Mouse (Mus musculus) forebrain, embryonic 14.5 days (tissue): Measurements from ENCODE around the gene Myof. TPM values are rescaled to one million over a fixed set of nuclear protein-coding genes. Genes with fewer than 3 reads are reported as not detected.
A peak's percentile ranks its signal among the peaks of the same experiment; 100 is the strongest.

Experiments used
- ATAC-seq: fragments of 200-750 bp; cut with Nextera tagmentation; 2 replicates; pipeline ENCODE4 v1.8.0; 2017; ENCODE audit warnings: mild to moderate bottlenecking, moderate library complexity
- DNase-seq: peaks from one replicate; pipeline ENCODE4 v3.0.0-alpha.2; 2015; ENCODE audit warnings: low spot score
- H3K27ac ChIP-seq: fragments of 300-500 bp; sonication (generic); 2 replicates; pipeline ENCODE4 v1.5.1; 2014; ENCODE audit warnings: low read depth, mild to moderate bottlenecking, control low read depth, low read length, moderate library complexity
- H3K27me3 ChIP-seq: fragments of 300-500 bp; sonication (generic); replicated peaks from 2 replicates; pipeline ENCODE4 v1.6.1; 2014; ENCODE audit warnings: low read length, control low read depth, mixed read lengths; ENCODE audit not compliant: control insufficient read depth, insufficient read depth
- H3K36me3 ChIP-seq: fragments of 300-500 bp; sonication (generic); 2 replicates; pipeline ENCODE4 v1.6.1; 2014; ENCODE audit warnings: low read length, control low read depth; ENCODE audit not compliant: control insufficient read depth, insufficient read depth
- H3K4me1 ChIP-seq: fragments of 300-500 bp; sonication (generic); 2 replicates; pipeline ENCODE4 v1.6.1; 2014; ENCODE audit warnings: antibody characterized with exemption, low read length, control low read depth; ENCODE audit not compliant: control insufficient read depth, insufficient read depth
- H3K4me2 ChIP-seq: fragments of 300-500 bp; sonication (generic); 2 replicates; pipeline ENCODE4 v1.6.1; 2014; ENCODE audit warnings: mild to moderate bottlenecking, control low read depth, low read length
- H3K4me3 ChIP-seq: fragments of 300-500 bp; sonication (generic); 2 replicates; pipeline ENCODE4 v1.5.1; 2014; ENCODE audit warnings: low read depth, low read length, control low read depth
- H3K9ac ChIP-seq: fragments of 300-500 bp; sonication (generic); 2 replicates; pipeline ENCODE4 v1.6.1; 2014; ENCODE audit warnings: mild to moderate bottlenecking, low read length, control low read depth, moderate library complexity
- H3K9me3 ChIP-seq: fragments of 300-500 bp; sonication (generic); replicated peaks from 2 replicates; pipeline ENCODE4 v1.6.1; 2016; ENCODE audit warnings: low read length, control low read depth, mixed read lengths; ENCODE audit not compliant: control insufficient read depth
- WGBS: fragments of 180-500 bp; shearing (Covaris S2); extraction: QIAGEN DNeasy Blood & Tissue Kit; methylation state at CpG from one replicate; pipeline ENCODE4 v1.1.7; 2014; 5-methylcytosine and 5-hydroxymethylcytosine counted together
- polyA plus RNA-seq: library from polyadenylated mRNA; unstranded; fragments of >200 nt; fragmentation: Nextera tagmentation; extraction: Ambion mirVana; gene quantifications from 2 replicates; pipeline ENCODE4 v1.2.1, GENCODE M21; 2014

Gene Myof
- polyA plus RNA-seq, 1 experiment from 2014 or later: 1.4 TPM

DNA sequence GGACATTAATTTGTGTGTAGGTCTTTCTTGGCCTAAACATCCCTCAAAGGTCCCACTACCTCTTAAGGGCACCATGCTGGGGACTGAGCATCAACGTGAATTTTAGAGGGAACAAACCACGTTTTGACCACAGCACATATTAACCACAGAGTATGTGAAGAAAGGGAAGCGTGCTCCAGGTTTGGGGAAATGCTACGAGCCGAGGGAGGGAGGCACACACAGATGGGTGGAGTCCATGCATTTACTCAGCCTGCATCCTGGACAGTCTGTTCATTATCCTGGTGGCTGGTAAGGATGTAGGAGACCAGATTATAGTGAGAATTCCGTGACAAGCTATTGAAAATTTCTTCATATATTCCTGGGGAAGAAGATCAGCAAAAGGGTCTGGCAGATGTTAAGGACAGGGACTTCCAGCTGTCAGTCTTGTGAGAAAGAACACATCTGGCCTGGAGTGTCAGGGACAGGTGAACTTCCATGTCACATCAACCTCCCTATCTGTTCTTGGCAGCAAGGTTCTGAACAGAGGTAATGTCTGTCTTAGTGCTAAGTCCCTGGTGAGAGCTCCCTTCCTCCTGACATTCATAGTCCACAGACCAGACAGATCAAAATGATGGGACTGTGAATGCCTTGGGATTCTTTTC lies 166.7 kb downstream of the Myof start:
- Histone ChIP-seq H3K27me3 (peaks cover 45% of the 10 kb centered on the region), H3K27ac (no peak overlapping the region)
- no peak for ATAC-seq

DNA sequence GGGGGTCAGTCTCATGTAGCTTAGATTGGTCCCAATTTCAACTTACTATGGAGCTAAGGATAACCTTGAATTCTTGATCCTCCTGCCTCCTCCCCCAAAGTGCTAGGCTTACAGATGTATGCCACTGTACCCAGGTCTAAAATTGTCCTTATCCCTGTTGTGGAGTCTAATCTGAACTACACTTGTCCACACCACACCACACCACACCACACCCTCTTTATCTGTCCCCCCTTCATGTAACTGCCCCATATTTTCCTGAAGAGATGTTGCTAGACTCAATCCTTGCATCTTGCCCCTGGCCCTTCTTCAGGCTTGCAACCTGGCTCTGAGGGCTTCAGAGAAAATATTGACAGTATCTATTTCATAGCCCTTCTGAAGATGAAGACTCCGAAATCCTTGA lies 169.9 kb downstream of the Myof start:
- ATAC-seq (no peak), DNase-seq (no peak)

More for the DNA sequence above, 166.7 kb downstream of the Myof start:
- peaks cover 8% of the 10 kb centered on the region; the same call in 1 of the 2 replicates for H3K4me1 ChIP-seq
- DNase-seq: no peak
- 53% methylated on average over 6 of the region's 6 CpGs for WGBS
- H3K4me3 ChIP-seq: no peak overlapping the region
- H3K9me3 ChIP-seq: no peaks in the 10 kb centered on the region
- H3K4me2 ChIP-seq: no peak overlapping the region
- no peak overlapping the region for H3K9ac ChIP-seq
- H3K36me3 ChIP-seq: no peaks in the 10 kb centered on the region

DNA sequence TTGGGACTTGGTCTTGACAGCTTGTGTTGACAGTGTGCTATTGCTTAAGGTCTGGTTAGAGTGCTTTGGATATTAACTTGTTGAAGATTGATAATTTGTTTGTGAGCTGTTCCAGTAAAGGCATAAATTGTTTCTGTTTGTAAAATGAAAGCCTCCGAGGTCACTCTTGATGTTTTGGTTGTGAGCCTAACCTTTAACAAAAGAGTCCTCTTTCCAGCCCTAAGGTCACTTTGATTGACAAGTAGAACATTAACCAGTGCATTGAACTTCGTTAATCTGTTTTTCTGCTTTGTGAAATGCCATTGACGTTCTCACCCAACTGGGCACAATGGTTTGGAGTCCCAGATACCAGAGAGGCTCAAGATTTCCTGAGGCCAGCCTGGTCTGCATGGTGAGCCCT lies 175.8 kb downstream of the Myof start:
- WGBS: 42% methylated on average over 3 of the region's 3 CpGs

More for the DNA sequence above, 169.9 kb downstream of the Myof start:
- Histone ChIP-seq H3K36me3 (no peaks in the 10 kb centered on the region), H3K9ac (no peak overlapping the region), H3K27me3 (peaks cover 20% of the 10 kb centered on the region), H3K4me2 (no peak overlapping the region), H3K9me3 (no peaks in the 10 kb centered on the region), H3K27ac (no peak overlapping the region), H3K4me1 (peaks cover 8% of the 10 kb centered on the region; the same call in 1 of the 2 replicates), H3K4me3 (no peak overlapping the region)
- WGBS: 87% methylated on average over 1 of the region's 1 CpGs

DNA sequence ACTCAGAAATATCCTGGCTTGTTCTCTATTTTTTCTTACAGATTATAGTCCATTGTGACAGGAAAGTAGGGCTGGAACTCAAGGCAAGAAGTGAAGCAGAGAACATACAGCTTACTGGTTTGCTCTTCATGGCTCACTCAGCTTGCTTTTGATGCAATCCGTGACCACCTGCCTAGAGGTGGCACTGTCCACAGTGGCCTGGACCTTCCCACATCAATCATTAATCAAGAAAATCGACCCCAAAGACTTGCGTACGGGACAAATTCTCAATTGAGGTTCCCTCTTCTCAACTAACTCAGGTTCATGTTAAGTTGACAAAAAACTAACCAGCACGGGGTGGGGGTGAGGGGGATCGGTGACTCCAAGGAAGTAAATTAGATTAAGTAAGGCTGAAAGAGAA lies 176.4 kb downstream of the Myof start:
- DNase-seq (no peak), ATAC-seq (no peak)
- H3K27ac ChIP-seq: no peak overlapping the region
- WGBS: 87% methylated on average over 6 of the region's 6 CpGs
- no peaks in the 10 kb centered on the region for H3K27me3 ChIP-seq
- H3K9ac ChIP-seq: no peak overlapping the region
- no peak overlapping the region for H3K4me2 ChIP-seq
- H3K4me3 ChIP-seq: no peak overlapping the region
- H3K4me1 ChIP-seq: no peaks in the 10 kb centered on the region
- H3K9me3 ChIP-seq: no peaks in the 10 kb centered on the region
- H3K36me3 ChIP-seq: no peaks in the 10 kb centered on the region

More for the DNA sequence above, 175.8 kb downstream of the Myof start:
- H3K9me3 ChIP-seq: no peaks in the 10 kb centered on the region
- H3K9ac ChIP-seq: no peak overlapping the region
- no peaks in the 10 kb centered on the region for H3K36me3 ChIP-seq
- ATAC-seq: no peak
- no peaks in the 10 kb centered on the region for H3K4me1 ChIP-seq
- H3K27ac ChIP-seq: no peak overlapping the region
- H3K27me3 ChIP-seq: no peaks in the 10 kb centered on the region
- H3K4me3 ChIP-seq: no peak overlapping the region
- no peak for DNase-seq
- no peak overlapping the region for H3K4me2 ChIP-seq

DNA sequence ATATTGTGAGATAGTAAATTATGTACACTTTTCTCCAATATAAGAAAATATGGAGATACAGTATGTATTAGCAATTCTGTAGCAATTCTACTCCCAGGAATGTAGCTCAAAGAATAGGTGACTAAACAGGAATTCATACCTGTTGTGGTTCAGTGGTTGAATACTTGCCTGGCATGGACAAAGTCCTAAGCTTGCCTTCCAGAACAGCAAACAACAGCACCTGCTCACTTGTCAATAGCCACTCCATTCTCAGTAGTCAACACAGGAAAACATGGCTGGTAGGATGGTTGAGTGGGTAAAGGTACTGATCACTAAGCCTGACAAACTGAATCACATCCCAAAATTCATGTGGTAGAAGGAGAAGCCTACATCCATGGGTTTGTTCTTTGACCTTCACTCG lies 182.2 kb downstream of the Myof start:
- Histone ChIP-seq H3K4me3 (no peak overlapping the region), H3K9me3 (no peaks in the 10 kb centered on the region), H3K4me1 (no peaks in the 10 kb centered on the region), H3K9ac (no peak overlapping the region), H3K36me3 (no peaks in the 10 kb centered on the region), H3K27me3 (no peaks in the 10 kb centered on the region), H3K27ac (no peak overlapping the region), H3K4me2 (no peak overlapping the region)
- DNase-seq (no peak), ATAC-seq (no peak)
- WGBS: 94% methylated on average over 1 of the region's 1 CpGs

- WGBS: 89% methylated on average over 1 of the region's 1 CpGs
- Histone ChIP-seq H3K4me1 (no peaks in the 10 kb centered on the region), H3K9ac (no peak overlapping the region), H3K27ac (no peak overlapping the region), H3K9me3 (no peaks in the 10 kb centered on the region), H3K4me2 (no peak overlapping the region), H3K36me3 (no peaks in the 10 kb centered on the region), H3K27me3 (no peaks in the 10 kb centered on the region), H3K4me3 (no peak overlapping the region)
- DNase-seq (no peak), ATAC-seq (no peak)
These were observed 183.1 kb downstream of the Myof start for GRCm38 (mm10) chr19:37860267-37860666.

- no peaks in the 10 kb centered on the region for H3K36me3 ChIP-seq
- no peaks in the 10 kb centered on the region for H3K4me1 ChIP-seq
- H3K9ac ChIP-seq: no peak overlapping the region
- H3K27ac ChIP-seq: no peak overlapping the region
- no peak overlapping the region for H3K4me2 ChIP-seq
- H3K27me3 ChIP-seq: no peaks in the 10 kb centered on the region
- H3K9me3 ChIP-seq: no peaks in the 10 kb centered on the region
- no peak overlapping the region for H3K4me3 ChIP-seq
- no peak for ATAC-seq
- 59% methylated on average over 7 of the region's 7 CpGs for whole genome bisulfite sequencing
- DNase-seq: no peak
These were observed 184.8 kb downstream of the Myof start for GRCm38 (mm10) chr19:37858406-37859081.

- Histone ChIP-seq H3K9ac (no peak overlapping the region), H3K27me3 (no peaks in the 10 kb centered on the region), H3K9me3 (no peaks in the 10 kb centered on the region), H3K36me3 (no peaks in the 10 kb centered on the region), H3K4me2 (no peak overlapping the region), H3K27ac (no peak overlapping the region), H3K4me3 (no peak overlapping the region), H3K4me1 (no peaks in the 10 kb centered on the region)
- DNase-seq (no peak), ATAC-seq (no peak)
- WGBS: 79% methylated on average over 1 of the region's 1 CpGs
These were observed 191.3 kb downstream of the Myof start for GRCm38 (mm10) chr19:37852056-37852455.

DNA sequence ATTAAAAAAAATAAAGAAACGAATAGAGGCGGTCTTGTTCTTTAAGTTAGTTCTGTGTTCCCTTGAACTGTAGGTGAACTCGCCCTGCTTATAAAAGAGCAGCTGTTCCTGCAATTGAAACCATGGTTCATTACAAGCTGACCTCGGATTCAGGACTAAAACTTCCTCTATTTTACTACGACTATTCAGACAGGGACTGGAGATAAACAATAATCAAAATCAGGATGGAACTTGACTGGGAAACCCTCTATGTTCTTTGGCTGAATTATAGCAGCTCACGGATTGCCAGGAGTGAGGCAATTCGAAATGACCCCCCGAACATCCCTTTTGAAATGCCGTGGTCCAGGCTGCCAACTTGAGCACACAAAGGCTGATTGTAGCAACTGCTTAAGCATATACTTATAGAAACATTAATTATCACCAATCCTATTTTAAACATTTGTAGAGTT lies 191.8 kb downstream of the Myof start:
- ATAC-seq: no peak
- H3K36me3 ChIP-seq: no peaks in the 10 kb centered on the region
- peak; percentile 25 for DNase-seq
- no peak overlapping the region for H3K4me3 ChIP-seq
- no peak overlapping the region for H3K9ac ChIP-seq
- no peaks in the 10 kb centered on the region for H3K27me3 ChIP-seq
- no peaks in the 10 kb centered on the region for H3K4me1 ChIP-seq
- no peak overlapping the region for H3K27ac ChIP-seq
- H3K4me2 ChIP-seq: no peak overlapping the region
- H3K9me3 ChIP-seq: no peaks in the 10 kb centered on the region
- WGBS: 50% methylated on average over 9 of the region's 9 CpGs
